9 mouse cellular contexts compared by ENCODE assay signal in the genomic region with DNA sequence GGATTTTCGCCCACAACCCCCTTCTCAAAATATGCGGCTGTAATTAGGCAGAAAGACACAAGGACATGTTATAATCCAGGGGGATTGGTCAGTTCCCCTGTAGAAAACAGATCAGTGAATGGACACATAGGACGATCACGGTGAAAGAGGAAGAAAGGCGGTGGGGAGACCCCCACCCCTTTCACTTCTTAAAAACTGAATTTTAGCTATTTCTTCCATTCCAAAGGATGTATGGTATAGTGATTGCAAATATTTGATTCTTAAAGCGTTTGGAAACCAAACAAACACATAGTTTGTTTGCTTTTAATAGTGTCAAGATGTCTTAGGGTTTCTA. TPM values are rescaled to one million over a fixed set of nuclear protein-coding genes. Genes with fewer than 3 reads are reported as not detected.
DNase-seq lines count a peak whose midpoint lies in the region; ATAC-seq and TF ChIP-seq lines count a peak whose summit lies in the region.
"Had no signal": no experiment of that assay in that cellular context is flagged by ENCODE, and none has a peak within 500 bp of the region (broad histone marks: within the 10 kb centered on the region; RNA-seq: fewer than 3 reads in every experiment).

No protein-coding gene starts in this region.

- H3K27me3 ChIP-seq in liver, adult 2 months (ENCODE audit: control insufficient read depth, insufficient read depth, low read length) = no peaks in the 10 kb centered on the region
- H3K27me3 ChIP-seq in forebrain, embryonic 11.5 days (ENCODE audit: control insufficient read depth, insufficient read depth, low read length) = no peaks in the 10 kb centered on the region
- no peaks in the 10 kb centered on the region for H3K27me3 ChIP-seq in limb, embryonic 12.5 days
- no peaks in the 10 kb centered on the region for H3K27me3 ChIP-seq in neural tube, embryonic 15.5 days (replicated peaks)

- no peak overlapping the region for H3K9ac ChIP-seq in liver, adult 2 months (ENCODE audit: low read depth, low read length)
- H3K9ac ChIP-seq in forebrain, embryonic 11.5 days (ENCODE audit: low read length) = peak overlapping the region; percentile 39
- H3K9ac ChIP-seq in limb, embryonic 12.5 days (replicated peaks) = 0 out of 2 replicates have a peak overlapping the region, but pooled peaks have one; percentile 31
- peak overlapping the region; percentile 26 for H3K9ac ChIP-seq in neural tube, embryonic 15.5 days (replicated peaks)

- H3K4me1 ChIP-seq in liver, adult 2 months (ENCODE audit: control insufficient read depth, insufficient read depth, low read length) = no peaks in the 10 kb centered on the region
- peaks cover 6% of the 10 kb centered on the region for H3K4me1 ChIP-seq in forebrain, embryonic 11.5 days (replicated peaks; ENCODE audit: control insufficient read depth, insufficient read depth, low read length)
- peaks cover 12% of the 10 kb centered on the region for H3K4me1 ChIP-seq in limb, embryonic 12.5 days (replicated peaks)
- H3K4me1 ChIP-seq in neural tube, embryonic 15.5 days = peaks cover 19% of the 10 kb centered on the region

- no peaks in the 10 kb centered on the region for H3K79me2 ChIP-seq in liver, adult 2 months (ENCODE audit: control insufficient read depth, insufficient read depth, low read length)

- 36% methylated on average over 6 of the region's 6 CpGs for WGBS in liver, adult 2 months
- WGBS in forebrain, embryonic 11.5 days = 35% methylated on average over 6 of the region's 6 CpGs
- 40% methylated on average over 6 of the region's 6 CpGs for WGBS in limb, embryonic 12.5 days
- WGBS in neural tube, embryonic 15.5 days = 41% methylated on average over 6 of the region's 6 CpGs

- TF ChIP-seq POLR2A in liver, adult 2 months (IDR thresholded peaks at IDR 0.05; ENCODE audit: extremely low read depth, insufficient read depth, low read length) = no peak

- no peak overlapping the region for H3K27ac ChIP-seq in liver, adult 2 months (replicated peaks; ENCODE audit: insufficient read depth, low read depth, low read length)
- H3K27ac ChIP-seq in forebrain, embryonic 11.5 days (ENCODE audit: low read depth, low read length) = no peak overlapping the region
- H3K27ac ChIP-seq in limb, embryonic 12.5 days = no peak overlapping the region
- H3K27ac ChIP-seq in neural tube, embryonic 15.5 days (replicated peaks) = peak overlapping the region; percentile 66

- no peak for DNase-seq in liver, adult 2 months (ENCODE audit: extremely low read depth, low read depth, low spot score)
- DNase-seq in liver = no peak
- no peak for DNase-seq in forebrain, embryonic 11.5 days (ENCODE audit: low spot score)
- DNase-seq in gastrocnemius, adult 18-20 months (ENCODE audit: low spot score) = no peak
- DNase-seq in right cerebral cortex, postnatal 14 days = no peak
- DNase-seq in left cerebral cortex, adult 11 months (ENCODE audit: low spot score) = no peak

- no peaks in the 10 kb centered on the region for H3K36me3 ChIP-seq in liver, adult 2 months (ENCODE audit: control insufficient read depth, insufficient read depth, low read length)
- H3K36me3 ChIP-seq in forebrain, embryonic 11.5 days (ENCODE audit: control insufficient read depth, insufficient read depth, low read length) = no peaks in the 10 kb centered on the region
- H3K36me3 ChIP-seq in limb, embryonic 12.5 days = no peaks in the 10 kb centered on the region
- no peaks in the 10 kb centered on the region for H3K36me3 ChIP-seq in neural tube, embryonic 15.5 days

- no peak for TF ChIP-seq CTCF in liver, adult 2 months (IDR thresholded peaks at IDR 0.05; ENCODE audit: low read depth, low read length)

- no peak for ATAC-seq in forebrain, embryonic 11.5 days (replicated peaks; ENCODE audit: low FRiP score)
- no peak for ATAC-seq in limb, embryonic 12.5 days (ENCODE audit: insufficient number of reproducible peaks, insufficient read depth, low FRiP score, low TSS enrichment, low read depth)
- ATAC-seq in neural tube, embryonic 15.5 days (ENCODE audit: low FRiP score) = 0 out of 2 replicates have a peak, but pooled peaks have one; percentile 9
- ATAC-seq: Patski had no signal

- 0 out of 2 replicates have a peak overlapping the region, but pooled peaks have one; percentile 1 for H3K4me3 ChIP-seq in liver, adult 2 months (ENCODE audit: insufficient read depth, low read depth, low read length)
- peak overlapping the region; percentile 30 for H3K4me3 ChIP-seq in forebrain, embryonic 11.5 days (ENCODE audit: low read depth, low read length)
- peak overlapping the region; percentile 34 for H3K4me3 ChIP-seq in limb, embryonic 12.5 days (replicated peaks)
- peak overlapping the region; percentile 32 for H3K4me3 ChIP-seq in neural tube, embryonic 15.5 days (replicated peaks)

- no peaks in the 10 kb centered on the region for H3K9me3 ChIP-seq in forebrain, embryonic 11.5 days (ENCODE audit: control insufficient read depth, low read length)
- no peaks in the 10 kb centered on the region for H3K9me3 ChIP-seq in limb, embryonic 12.5 days
- H3K9me3 ChIP-seq in neural tube, embryonic 15.5 days (replicated peaks) = no peaks in the 10 kb centered on the region

- H3K4me2 ChIP-seq in forebrain, embryonic 11.5 days (ENCODE audit: low read depth, low read length, severe bottlenecking) = peak overlapping the region; percentile 60
- H3K4me2 ChIP-seq in limb, embryonic 12.5 days = peak overlapping the region; percentile 62
- H3K4me2 ChIP-seq in neural tube, embryonic 15.5 days = peak overlapping the region; percentile 58

RNA-seq across cellular contexts. Expression of gene Siah3, which starts 9.9 kb away (rescaled TPM):
- not detected in 2 replicates for total RNA-seq in liver, adult 2 months (2014; rRNA removed)
- polyA plus RNA-seq in liver, adult 2 months (2012; rRNA removed) = not detected in 2 replicates
- polyA plus RNA-seq in forebrain, embryonic 11.5 days (2014; fragmentation: Nextera tagmentation; extraction: Ambion mirVana) = 5.5 TPM in 2 replicates
- 0.08 and 0.15 TPM in 2 replicates for polyA plus RNA-seq in limb, embryonic 12.5 days (2016; fragmentation: Nextera tagmentation; extraction: Ambion mirVana)
- polyA plus RNA-seq in neural tube, embryonic 15.5 days (2015; fragmentation: Nextera tagmentation; extraction: Ambion mirVana) = 5.1 and 6.0 TPM in 2 replicates
- not detected for total RNA-seq in gastrocnemius, adult 18-20 months (2021)
- polyA plus RNA-seq: Patski had no signal
